Mouse (Mus musculus) hindbrain, embryonic 11.5 days (tissue): ENCODE measurements around the gene Olfr181. TPM values are rescaled to one million over a fixed set of nuclear protein-coding genes. Genes with fewer than 3 reads are reported as not detected.

Experiments used
- ATAC-seq: fragments of 200-750 bp; cut with Nextera tagmentation; 2 replicates; pipeline ENCODE4 v1.8.0; 2017; ENCODE audit warnings: mild to moderate bottlenecking, moderate TSS enrichment, moderate library complexity; ENCODE audit not compliant: low FRiP score
- DNase-seq: peaks from one replicate; pipeline ENCODE4 v3.0.0-alpha.2; 2015; ENCODE audit warnings: low spot score
- H3K27ac ChIP-seq: fragments of 300-500 bp; sonication (generic); 2 replicates; pipeline ENCODE4 v1.5.1; 2014; ENCODE audit warnings: mild to moderate bottlenecking, low read depth, low read length
- H3K27me3 ChIP-seq: fragments of 300-500 bp; sonication (generic); 2 replicates; pipeline ENCODE4 v1.6.1; 2014; ENCODE audit warnings: mild to moderate bottlenecking, low read length, moderate library complexity, mixed read lengths; ENCODE audit not compliant: control insufficient read depth, insufficient read depth
- H3K36me3 ChIP-seq: fragments of 300-500 bp; sonication (generic); 2 replicates; pipeline ENCODE4 v1.6.1; 2014; ENCODE audit warnings: mild to moderate bottlenecking, low read length, moderate library complexity, mixed read lengths; ENCODE audit not compliant: control insufficient read depth, insufficient read depth
- H3K4me1 ChIP-seq: fragments of 300-500 bp; sonication (generic); replicated peaks from 2 replicates; pipeline ENCODE4 v1.6.1; 2014; ENCODE audit warnings: low read length, mixed read lengths; ENCODE audit not compliant: control insufficient read depth, insufficient read depth
- H3K4me2 ChIP-seq: fragments of 300-500 bp; sonication (generic); replicated peaks from 2 replicates; pipeline ENCODE4 v1.6.1; 2014; ENCODE audit warnings: mild to moderate bottlenecking, low read depth, low read length
- H3K4me3 ChIP-seq: fragments of 300-500 bp; sonication (generic); 2 replicates; pipeline ENCODE4 v1.5.1; 2014; ENCODE audit warnings: low read depth, low read length
- H3K9ac ChIP-seq: fragments of 300-500 bp; sonication (generic); 2 replicates; pipeline ENCODE4 v1.6.1; 2014; ENCODE audit warnings: low read depth, low read length
- H3K9me3 ChIP-seq: fragments of 300-500 bp; sonication (generic); 2 replicates; pipeline ENCODE4 v1.6.1; 2016; ENCODE audit warnings: low read length; ENCODE audit not compliant: control insufficient read depth
- WGBS: fragments of 180-500 bp; shearing (Covaris S2); extraction: QIAGEN DNeasy Blood & Tissue Kit; methylation state at CpG from one replicate; pipeline ENCODE4 v1.1.7; 2014; 5-methylcytosine and 5-hydroxymethylcytosine counted together
- polyA plus RNA-seq: library from polyadenylated mRNA; unstranded; fragments of >200 nt; fragmentation: Nextera tagmentation; extraction: Ambion mirVana; gene quantifications from 2 replicates; pipeline ENCODE4 v1.2.1, GENCODE M21; 2014

The Olfr181 gene
- polyA plus RNA-seq, result not detected in 2 replicates

- Histone ChIP-seq H3K4me3 (no peak within 1 kb of the TSS), H3K4me1 (no peaks in the 10 kb centered on the region), H3K9ac (no peak within 1 kb of the TSS), H3K9me3 (no peaks in the 10 kb centered on the region), H3K27ac (no peak within 1 kb of the TSS), H3K27me3 (no peaks in the 10 kb centered on the region), H3K4me2 (no peak within 1 kb of the TSS), H3K36me3 (no peaks in the 10 kb centered on the region)
- DNase-seq (no peak), ATAC-seq (no peak)
- 66% methylated on average over 1 of the region's 1 CpGs for WGBS
Observed at GRCm38 (mm10) chr16:58928655-58929054, at the start of gene Olfr181. Gene Olfr181, minus strand, starts transcription at chr16:58928755.

GRCm38 (mm10) chr16:58929292-58929691, 737 bp upstream of the Olfr181 start, which contains the start of gene Olfr180:
Gene Olfr180, minus strand, starts transcription at chr16:58929392.
- Histone ChIP-seq H3K9me3 (no peaks in the 10 kb centered on the region), H3K36me3 (no peaks in the 10 kb centered on the region), H3K4me2 (no peak within 1 kb of the TSS), H3K4me1 (no peaks in the 10 kb centered on the region), H3K9ac (no peak within 1 kb of the TSS), H3K4me3 (no peak within 1 kb of the TSS), H3K27me3 (no peaks in the 10 kb centered on the region), H3K27ac (no peak within 1 kb of the TSS)
- ATAC-seq (no peak), DNase-seq (no peak)
- 81% methylated on average over 4 of the region's 4 CpGs for WGBS

GRCm38 (mm10) chr16:58891963-58892362, 36.6 kb downstream of the Olfr181 start, which contains the start of gene Olfr178:
Gene Olfr178, minus strand, starts transcription at chr16:58892063.
- Histone ChIP-seq H3K36me3 (no peaks in the 10 kb centered on the region), H3K27ac (no peak within 1 kb of the TSS), H3K4me2 (no peak within 1 kb of the TSS), H3K4me3 (no peak within 1 kb of the TSS), H3K9ac (no peak within 1 kb of the TSS), H3K4me1 (no peaks in the 10 kb centered on the region), H3K9me3 (no peaks in the 10 kb centered on the region), H3K27me3 (no peaks in the 10 kb centered on the region)
- WGBS, result 90% methylated on average over 3 of the region's 3 CpGs
- ATAC-seq, result no peak
- no peak for DNase-seq

- no peaks in the 10 kb centered on the region for H3K36me3 ChIP-seq
- DNase-seq (no peak), ATAC-seq (no peak)
- no peak overlapping the region for H3K9ac ChIP-seq
- 93% methylated on average over 2 of the region's 2 CpGs for WGBS
- no peaks in the 10 kb centered on the region for H3K27me3 ChIP-seq
- H3K4me3 ChIP-seq, result no peak overlapping the region
- H3K4me2 ChIP-seq, result no peak overlapping the region
- no peaks in the 10 kb centered on the region for H3K9me3 ChIP-seq
- H3K4me1 ChIP-seq, result no peaks in the 10 kb centered on the region
- H3K27ac ChIP-seq, result no peak overlapping the region
Observed at GRCm38 (mm10) chr16:58884416-58884815, 44.1 kb downstream of the Olfr181 start.

Other genes with a start within 250 kb of the Olfr181 start
- gene Gpr15, start 209.7 kb downstream of the Olfr181 start, polyA plus RNA-seq, result not detected in 2 replicates
- 137 and 140 TPM in 2 replicates for gene Cldnd1, start 200.8 kb downstream of the Olfr181 start, polyA plus RNA-seq
- not detected in 2 replicates for gene Olfr172, start 165.6 kb downstream of the Olfr181 start, polyA plus RNA-seq
- not detected in 2 replicates for gene Olfr173, start 128.5 kb downstream of the Olfr181 start, polyA plus RNA-seq
- gene Olfr175-ps1, start 102.0 kb downstream of the Olfr181 start, polyA plus RNA-seq, result not detected in 2 replicates
- gene Olfr177, start 54.0 kb downstream of the Olfr181 start, polyA plus RNA-seq, result not detected in 2 replicates
- not detected in 2 replicates for gene Olfr178, start 36.7 kb downstream of the Olfr181 start, polyA plus RNA-seq
- not detected in 2 replicates for gene Olfr180, start 637 bp upstream of the Olfr181 start, polyA plus RNA-seq
- gene Olfr183, start 66.6 kb upstream of the Olfr181 start, polyA plus RNA-seq, result not detected in 2 replicates
- gene Olfr186, start 101.5 kb upstream of the Olfr181 start, polyA plus RNA-seq, result not detected in 2 replicates
- not detected in 2 replicates for gene Olfr187, start 111.0 kb upstream of the Olfr181 start, polyA plus RNA-seq
- gene Olfr190, start 149.2 kb upstream of the Olfr181 start, polyA plus RNA-seq, result not detected in 2 replicates
- gene Olfr191, start 161.1 kb upstream of the Olfr181 start, polyA plus RNA-seq, result not detected in 2 replicates
- gene Olfr193, start 183.1 kb upstream of the Olfr181 start, polyA plus RNA-seq, result not detected in 2 replicates
- gene Olfr194, start 192.3 kb upstream of the Olfr181 start, polyA plus RNA-seq, result not detected in 2 replicates
- not detected in 2 replicates for gene Olfr195, start 218.3 kb upstream of the Olfr181 start, polyA plus RNA-seq
- gene Olfr196, start 241.7 kb upstream of the Olfr181 start, polyA plus RNA-seq, result not detected in 2 replicates